Mouse (Mus musculus) ES-Bruce4 (cell line): Measurements from ENCODE around the gene Alpk1. TPM values are rescaled to one million over a fixed set of nuclear protein-coding genes. Genes with fewer than 3 reads are reported as not detected.

Source experiments
- H3K27ac ChIP-seq: 2 replicates; pipeline ENCODE4 v1.5.1; 2012; ENCODE audit warnings: low read length, inconsistent platforms; ENCODE audit not compliant: insufficient read depth
- H3K27me3 ChIP-seq: 2 replicates; pipeline ENCODE4 v1.6.1; 2012; ENCODE audit warnings: mild to moderate bottlenecking, low read length, inconsistent platforms; ENCODE audit not compliant: control insufficient read depth, poor library complexity, insufficient read depth, severe bottlenecking
- H3K36me3 ChIP-seq: 2 replicates; pipeline ENCODE4 v1.6.1; 2012; ENCODE audit warnings: inconsistent platforms, mild to moderate bottlenecking, low read length, moderate library complexity; ENCODE audit not compliant: control insufficient read depth, poor library complexity, insufficient read depth, severe bottlenecking
- H3K4me1 ChIP-seq: one replicate; pipeline ENCODE4 v1.8.1; 2011; ENCODE audit warnings: low read length; ENCODE audit not compliant: control insufficient read depth, insufficient read depth
- H3K4me3 ChIP-seq: 2 replicates; pipeline ENCODE4 v1.5.1; 2011; ENCODE audit warnings: low read depth, mild to moderate bottlenecking, low read length
- H3K9ac ChIP-seq: 2 replicates; pipeline ENCODE4 v1.6.1; 2012; ENCODE audit warnings: low read depth, mild to moderate bottlenecking, inconsistent platforms; ENCODE audit not compliant: poor library complexity, severe bottlenecking
- H3K9me3 ChIP-seq: replicated peaks from 2 replicates; pipeline ENCODE4 v1.6.1; 2012; ENCODE audit warnings: mild to moderate bottlenecking, low read length, inconsistent platforms; ENCODE audit not compliant: control insufficient read depth, poor library complexity, insufficient read depth, severe bottlenecking
- CTCF ChIP-seq: IDR thresholded peaks from one replicate; pipeline ENCODE4 v1.8.1; 2011; ENCODE audit warnings: low read depth, low read length
- EP300 ChIP-seq: IDR thresholded peaks from 2 replicates; pipeline ENCODE4 v1.6.1; 2011; ENCODE audit warnings: low read depth, low read length; ENCODE audit not compliant: insufficient read depth
- POLR2A ChIP-seq: IDR thresholded peaks from one replicate; pipeline ENCODE4 v1.8.1; 2011; ENCODE audit warnings: low read length; ENCODE audit not compliant: insufficient read depth
- polyA plus RNA-seq: library from polyadenylated mRNA; stranded (reverse); fragments of >200 nt; gene quantifications from 2 replicates; pipeline ENCODE4 v1.2.4, GENCODE M21; 2011; ENCODE audit warnings: low read depth; ENCODE audit not compliant: missing spikeins, insufficient read depth, insufficient read length

Gene Alpk1
- polyA plus RNA-seq, 1 experiment = 1.2 TPM

- Histone ChIP-seq H3K9ac (no peak overlapping the region), H3K27me3 (no peaks in the 10 kb centered on the region), H3K36me3 (no peaks in the 10 kb centered on the region), H3K27ac (no peak overlapping the region), H3K4me3 (no peak overlapping the region), H3K9me3 (no peaks in the 10 kb centered on the region), H3K4me1 (no peaks in the 10 kb centered on the region)
- TF ChIP-seq POLR2A (no peak), EP300 (no peak), CTCF (no peak)
These were observed 14.4 kb downstream of the Alpk1 start for GRCm38 (mm10) chr3:127765971-127766370.

GRCm38 (mm10) chr3:127764541-127764940 is 15.8 kb downstream of the Alpk1 start:
- no peaks in the 10 kb centered on the region for H3K27me3 ChIP-seq
- no peak overlapping the region for H3K9ac ChIP-seq
- no peaks in the 10 kb centered on the region for H3K4me1 ChIP-seq
- TF ChIP-seq CTCF = peak; percentile 61
- TF ChIP-seq EP300 = no peak
- H3K4me3 ChIP-seq = no peak overlapping the region
- no peaks in the 10 kb centered on the region for H3K9me3 ChIP-seq
- no peak overlapping the region for H3K27ac ChIP-seq
- H3K36me3 ChIP-seq = no peaks in the 10 kb centered on the region

GRCm38 (mm10) chr3:127763076-127763612 is 17.2 kb downstream of the Alpk1 start:
- H3K4me3 ChIP-seq = no peak overlapping the region
- H3K27me3 ChIP-seq = no peaks in the 10 kb centered on the region
- no peaks in the 10 kb centered on the region for H3K4me1 ChIP-seq
- TF ChIP-seq EP300 (no peak), CTCF (peak; percentile 50), POLR2A (no peak)
- H3K27ac ChIP-seq = no peak overlapping the region
- H3K9ac ChIP-seq = no peak overlapping the region
- no peaks in the 10 kb centered on the region for H3K36me3 ChIP-seq
- no peaks in the 10 kb centered on the region for H3K9me3 ChIP-seq

- Histone ChIP-seq H3K27me3 (no peaks in the 10 kb centered on the region), H3K9me3 (no peaks in the 10 kb centered on the region), H3K4me3 (no peak overlapping the region), H3K27ac (no peak overlapping the region), H3K9ac (no peak overlapping the region), H3K36me3 (no peaks in the 10 kb centered on the region), H3K4me1 (no peaks in the 10 kb centered on the region)
- TF ChIP-seq CTCF = no peak
- no peak for TF ChIP-seq EP300
- TF ChIP-seq POLR2A = no peak
These were observed 17.9 kb downstream of the Alpk1 start for GRCm38 (mm10) chr3:127762403-127762802.

DNA sequence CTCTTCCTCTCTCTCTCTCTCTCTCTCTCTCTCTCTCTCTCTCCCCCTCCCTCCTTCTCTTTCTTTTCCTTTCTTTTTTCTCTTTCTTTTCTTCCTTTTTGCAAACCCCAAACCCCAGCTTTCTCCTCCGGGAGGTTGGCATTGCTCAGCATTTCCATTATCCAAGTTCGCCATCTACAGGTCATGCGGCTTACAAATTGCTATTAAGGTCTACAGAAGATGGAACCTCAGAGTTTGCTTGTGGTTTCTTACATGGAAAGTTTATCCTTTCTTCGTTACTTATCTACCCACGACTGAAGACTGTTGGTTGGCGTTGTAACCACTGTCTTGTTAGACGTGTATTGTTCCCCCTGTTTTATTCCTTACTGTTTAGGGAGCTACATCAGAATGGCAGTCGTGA is 21.1 kb downstream of the Alpk1 start:
- H3K27me3 ChIP-seq = no peaks in the 10 kb centered on the region; the same call in 1 of the 2 replicates
- H3K27ac ChIP-seq = no peak overlapping the region
- no peak overlapping the region for H3K4me3 ChIP-seq
- TF ChIP-seq POLR2A (no peak), CTCF (peak; percentile 23), EP300 (no peak)
- no peaks in the 10 kb centered on the region for H3K36me3 ChIP-seq
- H3K4me1 ChIP-seq = no peaks in the 10 kb centered on the region
- H3K9ac ChIP-seq = no peak overlapping the region
- no peaks in the 10 kb centered on the region for H3K9me3 ChIP-seq

GRCm38 (mm10) chr3:127758806-127759205 is 21.5 kb downstream of the Alpk1 start:
- Histone ChIP-seq H3K9me3 (no peaks in the 10 kb centered on the region), H3K4me3 (no peak overlapping the region), H3K9ac (no peak overlapping the region), H3K27ac (no peak overlapping the region), H3K36me3 (no peaks in the 10 kb centered on the region), H3K27me3 (no peaks in the 10 kb centered on the region; the same call in 1 of the 2 replicates), H3K4me1 (no peaks in the 10 kb centered on the region)
- no peak for TF ChIP-seq POLR2A
- TF ChIP-seq CTCF = no peak
- TF ChIP-seq EP300 = no peak
